Mouse (Mus musculus) heart, adult 9 months (tissue): ENCODE measurements around the gene Phf19.
A peak's percentile ranks its signal among the peaks of the same experiment; 100 is the strongest.

Experiments
- DNase-seq, 2 experiments: peaks; one replicate each; pipeline ENCODE4 v3.0.0; 2022; ENCODE audit warnings: low spot score in 2 of 2

Phf19 gene

GRCm38 (mm10) chr2:34938269-34939208, 24.7 kb upstream of the Phf19 start:
- peak; percentile 47 to 48 for DNase-seq

- DNase-seq: no peak
Observed at GRCm38 (mm10) chr2:34937460-34937859, 23.6 kb upstream of the Phf19 start.

- DNase-seq: no peak
Observed at GRCm38 (mm10) chr2:34927320-34927719, 13.5 kb upstream of the Phf19 start.

GRCm38 (mm10) chr2:34922729-34923128, 8.9 kb upstream of the Phf19 start:
- DNase-seq: no peak

GRCm38 (mm10) chr2:34920144-34920543, 6.3 kb upstream of the Phf19 start:
- no peak for DNase-seq

- no peak for DNase-seq
Observed at GRCm38 (mm10) chr2:34915103-34915502, 1.3 kb upstream of the Phf19 start.

- DNase-seq: no peak
Observed at GRCm38 (mm10) chr2:34914823-34915082, 927 bp upstream of the Phf19 start.

- DNase-seq: peak; percentile 44 to 68
Observed at GRCm38 (mm10) chr2:34914069-34914822, 420 bp upstream of the Phf19 start.

- DNase-seq: no peak
Observed at GRCm38 (mm10) chr2:34912613-34913012, 1.2 kb downstream of the Phf19 start.

GRCm38 (mm10) chr2:34911871-34912270, 2.0 kb downstream of the Phf19 start:
- DNase-seq: no peak

GRCm38 (mm10) chr2:34909719-34910118, 4.1 kb downstream of the Phf19 start:
- DNase-seq: no peak

- peak; percentile 75 to 78 for DNase-seq
Observed at GRCm38 (mm10) chr2:34906861-34907604, 6.8 kb downstream of the Phf19 start.

- no peak for DNase-seq
Observed at GRCm38 (mm10) chr2:34906426-34906825, 7.4 kb downstream of the Phf19 start.

GRCm38 (mm10) chr2:34904849-34905542, 8.8 kb downstream of the Phf19 start:
- DNase-seq: peak; percentile 99

- no peak for DNase-seq
Observed at GRCm38 (mm10) chr2:34903652-34904405, 10.0 kb downstream of the Phf19 start.

- DNase-seq: no peak
Observed at GRCm38 (mm10) chr2:34903191-34903590, 10.6 kb downstream of the Phf19 start.

- no peak for DNase-seq
Observed at GRCm38 (mm10) chr2:34902731-34903130, 11.1 kb downstream of the Phf19 start.

- no peak for DNase-seq
Observed at GRCm38 (mm10) chr2:34901726-34902125, 12.1 kb downstream of the Phf19 start.

- DNase-seq: no peak
Observed at GRCm38 (mm10) chr2:34900412-34900811, 13.4 kb downstream of the Phf19 start.

- DNase-seq: no peak
Observed at GRCm38 (mm10) chr2:34899682-34900081, 14.1 kb downstream of the Phf19 start.

GRCm38 (mm10) chr2:34897820-34898219, 16.0 kb downstream of the Phf19 start:
- DNase-seq: no peak
